Mouse (Mus musculus): ENCODE measurements at regions not wholly inside any gene's neighbourhood (a gene's known extent, or its start where the extent isn't known, plus 50 kb on each side); places are given as distances from the start of the nearest gene placed in this dataset.
"Not testable (repeated sequence)": the region's sequence is repeated elsewhere in the genome, so short reads cannot be mapped to it uniquely, and the experiment has no call there.

DNA sequence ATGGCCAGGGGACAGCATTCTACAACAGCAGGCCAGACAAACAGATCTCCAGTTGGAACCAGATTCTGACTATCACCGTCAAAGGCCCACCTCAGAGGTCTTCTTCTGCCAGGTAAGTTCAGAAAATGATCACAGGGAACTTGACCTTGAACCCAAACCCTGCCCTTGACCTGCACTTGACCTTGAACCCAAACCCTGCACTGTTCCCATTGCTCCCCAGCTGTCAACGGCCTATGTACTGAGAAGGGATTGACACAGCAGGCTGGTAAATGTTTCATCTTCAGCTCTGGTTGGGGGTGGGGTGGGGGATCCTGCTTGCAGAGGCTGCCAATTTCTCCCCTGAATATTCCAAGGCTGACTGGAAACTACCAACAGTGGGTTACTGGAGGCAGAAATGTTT lies 111.7 kb downstream of the Ero1lb start:
- no peaks in the 10 kb centered on the region for H3K4me1 ChIP-seq (ENCODE audit: control insufficient read depth, insufficient read depth, low read length)
- TF ChIP-seq CTCF (IDR thresholded peaks at IDR 0.05; ENCODE audit: low read depth, low read length) (no peak), POLR2A (IDR thresholded peaks at IDR 0.05; ENCODE audit: borderline replicate concordance, low read depth, low read length) (no peak)
- no peak overlapping the region for H3K4me3 ChIP-seq (ENCODE audit: insufficient read depth, low read length)
- H3K27ac ChIP-seq (ENCODE audit: insufficient read depth, low read depth, low read length), result no peak overlapping the region

GRCm38 (mm10) chr13:12671011-12671410 lies 105.3 kb downstream of the Ero1lb start:
- H3K27ac ChIP-seq (ENCODE audit: insufficient read depth, low read depth, low read length); H3K4me1 ChIP-seq (ENCODE audit: control insufficient read depth, insufficient read depth, low read length): not testable (repeated sequence)

GRCm38 (mm10) chr13:12668742-12669141 lies 103.1 kb downstream of the Ero1lb start:
- not testable (repeated sequence) for H3K4me1 ChIP-seq (ENCODE audit: control insufficient read depth, insufficient read depth, low read length); H3K4me3 ChIP-seq (ENCODE audit: insufficient read depth, low read length); H3K27ac ChIP-seq (ENCODE audit: insufficient read depth, low read depth, low read length)

More at GRCm38 (mm10) chr13:12671011-12671410, 105.3 kb downstream of the Ero1lb start:
- H3K4me3 ChIP-seq (ENCODE audit: insufficient read depth, low read length), result not testable (repeated sequence)

DNA sequence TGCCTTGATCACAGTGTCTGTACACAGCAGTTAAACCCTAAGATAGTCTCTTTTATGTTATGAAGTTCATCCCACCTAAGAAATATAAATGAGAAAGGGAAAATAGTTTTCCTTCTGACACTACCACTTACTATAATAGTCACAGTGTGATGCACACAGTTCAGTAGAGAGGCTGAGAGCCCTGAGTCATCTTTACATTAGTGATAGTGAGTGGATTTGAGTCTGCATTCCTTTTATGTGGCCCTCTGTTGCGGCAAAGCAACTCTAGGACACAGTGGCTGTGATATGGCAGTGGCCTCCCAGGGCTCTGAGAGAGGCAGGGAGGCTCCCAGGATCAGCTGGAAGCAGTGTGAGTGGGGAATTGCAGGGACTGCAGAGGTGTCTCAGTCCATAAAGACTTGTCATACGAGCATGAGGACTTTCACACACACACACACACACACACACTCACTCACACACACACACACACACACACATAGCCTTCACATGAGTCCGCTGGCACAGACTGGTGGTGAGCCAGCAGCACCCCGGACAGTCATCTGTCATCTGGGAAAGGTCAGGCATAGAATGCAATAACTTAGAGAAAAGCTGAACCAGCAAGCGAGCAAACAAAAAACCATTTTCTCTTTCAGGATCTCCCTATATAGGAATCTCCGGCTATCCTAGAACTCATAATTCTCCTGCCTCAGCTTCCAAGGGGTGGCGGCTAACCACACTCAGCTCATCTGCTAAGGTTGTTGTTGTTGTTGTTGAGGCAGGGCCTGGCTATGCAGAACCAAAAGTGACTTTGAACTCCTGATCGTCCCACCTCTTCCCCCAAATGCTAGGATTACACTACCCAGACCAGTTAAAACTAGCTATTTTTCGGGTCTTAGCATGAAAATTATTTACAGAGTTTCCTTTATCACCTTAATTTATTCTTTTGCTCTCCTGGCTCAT lies 102.3 kb downstream of the Ero1lb start:
- not testable (repeated sequence) for H3K4me1 ChIP-seq (ENCODE audit: control insufficient read depth, insufficient read depth, low read length); H3K27ac ChIP-seq (ENCODE audit: insufficient read depth, low read depth, low read length); H3K4me3 ChIP-seq (ENCODE audit: insufficient read depth, low read length)

DNA sequence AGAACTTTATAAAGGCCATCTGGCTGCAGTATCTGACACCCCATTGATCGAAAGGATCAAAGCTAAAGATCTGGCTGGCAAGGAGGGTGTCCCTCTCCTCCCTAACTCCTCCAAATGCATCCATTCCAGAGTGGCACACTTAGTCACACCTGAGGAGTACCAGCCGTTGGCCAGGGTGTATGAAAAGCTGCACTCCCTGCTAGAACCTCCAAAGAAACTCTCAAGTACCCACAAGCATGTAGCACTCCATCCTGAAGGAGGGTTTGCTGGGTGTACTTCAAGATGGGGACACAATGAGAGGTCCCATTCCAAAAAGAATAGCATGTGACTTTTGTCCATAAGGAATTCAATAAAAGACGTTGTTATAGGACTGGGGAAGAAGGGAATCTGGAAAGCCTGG lies 100.4 kb downstream of the Ero1lb start:
- not testable (repeated sequence) for H3K4me3 ChIP-seq (ENCODE audit: insufficient read depth, low read length); H3K27ac ChIP-seq (ENCODE audit: insufficient read depth, low read depth, low read length); H3K4me1 ChIP-seq (ENCODE audit: control insufficient read depth, insufficient read depth, low read length)

Data from bone marrow macrophage, adult 2 months (primary cell).